Mouse (Mus musculus) embryo, embryonic 10 days (tissue): ENCODE data around the gene Stmn1.
"Not testable (repeated sequence)": the region's sequence is repeated elsewhere in the genome, so short reads cannot be mapped to it uniquely, and the experiment has no call there.

Experiments used
- DNase-seq: peaks from one replicate; pipeline ENCODE4 v3.0.0-alpha.2; 2015; ENCODE audit warnings: low spot score

The Stmn1 gene

GRCm38 (mm10) chr4:134485151-134485900 lies 17.2 kb downstream of the Stmn1 start:
- no peak for DNase-seq

GRCm38 (mm10) chr4:134488211-134488610 lies 20.1 kb downstream of the Stmn1 start:
- DNase-seq, result no peak

- DNase-seq, result no peak
Observed at GRCm38 (mm10) chr4:134489986-134490665, 22.0 kb downstream of the Stmn1 start.

- DNase-seq, result no peak
Observed at GRCm38 (mm10) chr4:134491716-134492115, 23.6 kb downstream of the Stmn1 start.

- DNase-seq, result not testable (repeated sequence)
Observed at GRCm38 (mm10) chr4:134494161-134494560, 26.0 kb downstream of the Stmn1 start.

GRCm38 (mm10) chr4:134494780-134495545 lies 26.8 kb downstream of the Stmn1 start:
- DNase-seq, result peak; percentile 43

GRCm38 (mm10) chr4:134495546-134495923 lies 27.4 kb downstream of the Stmn1 start:
- no peak for DNase-seq

- peak; percentile 56 for DNase-seq
Observed at GRCm38 (mm10) chr4:134496595-134497210, 28.6 kb downstream of the Stmn1 start, which contains the start of gene Paqr7. Gene Paqr7, plus strand, starts transcription at chr4:134496697.

GRCm38 (mm10) chr4:134497223-134497622 lies 29.1 kb downstream of the Stmn1 start:
- no peak for DNase-seq

- DNase-seq, result no peak
Observed at GRCm38 (mm10) chr4:134497986-134498731, 30.0 kb downstream of the Stmn1 start.

- not testable (repeated sequence) for DNase-seq
Observed at GRCm38 (mm10) chr4:134498983-134499382, 30.9 kb downstream of the Stmn1 start.

GRCm38 (mm10) chr4:134501095-134501494 lies 33.0 kb downstream of the Stmn1 start:
- DNase-seq, result no peak

GRCm38 (mm10) chr4:134503686-134504357 lies 35.7 kb downstream of the Stmn1 start:
- DNase-seq, result no peak

GRCm38 (mm10) chr4:134505303-134505789 lies 37.2 kb downstream of the Stmn1 start:
- DNase-seq, result no peak

- DNase-seq, result no peak
Observed at GRCm38 (mm10) chr4:134505966-134506594, 38.0 kb downstream of the Stmn1 start.

- no peak for DNase-seq
Observed at GRCm38 (mm10) chr4:134506713-134507112, 38.6 kb downstream of the Stmn1 start.

GRCm38 (mm10) chr4:134510396-134510795 lies 42.3 kb downstream of the Stmn1 start:
- DNase-seq, result no peak

- peak; percentile 98 for DNase-seq
Observed at GRCm38 (mm10) chr4:134510845-134511411, 42.8 kb downstream of the Stmn1 start, which contains the start of gene Aunip. Gene Aunip, plus strand, starts transcription at chr4:134510999.

GRCm38 (mm10) chr4:134511730-134512129 lies 43.6 kb downstream of the Stmn1 start:
- DNase-seq, result no peak

GRCm38 (mm10) chr4:134512798-134513197 lies 44.7 kb downstream of the Stmn1 start:
- peak; percentile 73 for DNase-seq
